Mouse (Mus musculus) limb, embryonic 13.5 days (tissue): ENCODE measurements at regions not wholly inside any gene's neighbourhood (a gene's known extent, or its start where the extent isn't known, plus 50 kb on each side); places are given as distances from the start of the nearest gene placed in this dataset.
"Not testable (repeated sequence)": the region's sequence is repeated elsewhere in the genome, so short reads cannot be mapped to it uniquely, and the experiment has no call there.

Experiments used
- ATAC-seq: fragments of 200-750 bp; cut with Nextera tagmentation; 2 replicates; pipeline ENCODE4 v1.8.0; 2017; ENCODE audit warnings: low read depth, moderate number of reproducible peaks, moderate TSS enrichment; ENCODE audit not compliant: low FRiP score
- H3K27ac ChIP-seq: fragments of 300-500 bp; sonication (generic); 2 replicates; pipeline ENCODE4 v1.5.1; 2015; ENCODE audit warnings: inconsistent platforms, mild to moderate bottlenecking, moderate library complexity
- H3K27me3 ChIP-seq: fragments of 300-500 bp; sonication (generic); 2 replicates; pipeline ENCODE4 v1.6.1; 2015; ENCODE audit warnings: mild to moderate bottlenecking, inconsistent platforms
- H3K36me3 ChIP-seq: fragments of 300-500 bp; sonication (generic); 2 replicates; pipeline ENCODE4 v1.6.1; 2015; ENCODE audit warnings: inconsistent platforms, mild to moderate bottlenecking, moderate library complexity
- H3K4me1 ChIP-seq: fragments of 300-500 bp; sonication (generic); 2 replicates; pipeline ENCODE4 v1.6.1; 2015; ENCODE audit warnings: inconsistent platforms
- H3K4me2 ChIP-seq: fragments of 300-500 bp; sonication (generic); replicated peaks from 2 replicates; pipeline ENCODE4 v1.6.1; 2015; ENCODE audit warnings: inconsistent platforms, mild to moderate bottlenecking, moderate library complexity
- H3K4me3 ChIP-seq: fragments of 300-500 bp; sonication (generic); 2 replicates; pipeline ENCODE4 v1.5.1; 2015; ENCODE audit warnings: moderate library complexity, mild to moderate bottlenecking, inconsistent platforms
- H3K9ac ChIP-seq: fragments of 300-500 bp; sonication (generic); 2 replicates; pipeline ENCODE4 v1.6.1; 2015; ENCODE audit warnings: mild to moderate bottlenecking, inconsistent platforms
- H3K9me3 ChIP-seq: fragments of 300-500 bp; sonication (generic); 2 replicates; pipeline ENCODE4 v1.6.1; 2016; ENCODE audit warnings: inconsistent platforms
- WGBS: fragments of 180-500 bp; shearing (Covaris S2); methylation state at CpG from one replicate; pipeline ENCODE4 v1.1.7; 2015; 5-methylcytosine and 5-hydroxymethylcytosine counted together

- H3K27me3 ChIP-seq, H3K9me3 ChIP-seq, H3K9ac ChIP-seq, H3K4me1 ChIP-seq, ATAC-seq, H3K4me3 ChIP-seq, H3K36me3 ChIP-seq, H3K4me2 ChIP-seq, H3K27ac ChIP-seq: not testable (repeated sequence)
- 80% methylated on average over 2 of the region's 2 CpGs for WGBS
Measured at GRCm38 (mm10) chr9:6845281-6845680, 339.0 kb downstream of the Dync2h1 start.

DNA sequence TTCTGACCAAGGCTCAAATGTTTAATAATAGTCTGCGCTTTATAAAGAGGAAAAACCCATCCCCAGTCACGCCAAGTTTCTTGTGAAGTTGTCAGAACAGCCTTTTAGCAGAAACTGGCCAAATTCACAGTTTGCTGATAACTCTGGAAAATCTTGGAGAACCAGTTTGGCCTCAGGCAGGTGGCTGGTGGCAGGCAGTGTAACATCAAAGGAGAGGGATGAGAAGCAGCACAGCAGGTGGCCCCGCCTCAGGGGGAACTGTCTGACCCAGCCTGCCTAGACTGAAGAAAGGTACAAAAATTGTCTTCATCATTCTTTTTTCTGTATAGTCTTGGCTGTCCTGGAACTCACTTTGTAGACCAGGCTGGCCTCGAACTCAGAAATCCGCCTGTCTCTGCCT, 349.3 kb downstream of the Dync2h1 start:
- WGBS = 75% methylated on average over 5 of the region's 5 CpGs
- H3K4me1 ChIP-seq, H3K4me3 ChIP-seq: not testable (repeated sequence)

GRCm38 (mm10) chr9:6834470-6834869, 349.8 kb downstream of the Dync2h1 start:
- ATAC-seq = no peak

More for the DNA sequence above, 349.3 kb downstream of the Dync2h1 start:
- H3K9me3 ChIP-seq, H3K36me3 ChIP-seq, H3K9ac ChIP-seq, ATAC-seq, H3K27me3 ChIP-seq, H3K4me2 ChIP-seq, H3K27ac ChIP-seq: not testable (repeated sequence)

DNA sequence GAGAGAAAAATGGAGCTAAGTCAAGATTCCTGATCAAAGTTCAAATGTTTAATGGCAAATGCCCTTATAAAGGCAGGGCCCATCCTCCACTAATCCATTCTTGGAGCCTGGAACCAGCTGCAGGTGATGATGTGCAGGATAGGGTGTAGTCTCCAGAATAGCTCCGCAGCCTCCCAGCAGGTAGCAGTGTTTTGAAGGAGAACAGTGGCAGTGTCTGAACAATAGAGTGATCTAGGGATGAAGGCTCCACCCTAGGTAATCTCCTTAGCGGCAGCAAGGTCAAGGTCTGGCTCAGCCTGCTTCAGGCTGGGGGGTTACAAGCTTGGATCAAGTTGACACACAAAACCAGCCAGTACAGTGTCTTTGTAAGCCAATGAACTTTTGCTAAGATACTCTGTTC, 351.4 kb downstream of the Dync2h1 start:
- Histone ChIP-seq H3K4me3 (no peak overlapping the region), H3K4me2 (no peak overlapping the region)
- 69% methylated on average over 2 of the region's 2 CpGs for WGBS

More at GRCm38 (mm10) chr9:6834470-6834869, 349.8 kb downstream of the Dync2h1 start:
- no peak overlapping the region for H3K4me2 ChIP-seq
- no peaks in the 10 kb centered on the region for H3K9me3 ChIP-seq
- no peak overlapping the region for H3K4me3 ChIP-seq
- H3K9ac ChIP-seq = no peak overlapping the region
- no peak overlapping the region for H3K27ac ChIP-seq
- no peaks in the 10 kb centered on the region for H3K36me3 ChIP-seq
- no peaks in the 10 kb centered on the region for H3K4me1 ChIP-seq
- WGBS = 63% methylated on average over 5 of the region's 5 CpGs
- no peaks in the 10 kb centered on the region for H3K27me3 ChIP-seq

DNA sequence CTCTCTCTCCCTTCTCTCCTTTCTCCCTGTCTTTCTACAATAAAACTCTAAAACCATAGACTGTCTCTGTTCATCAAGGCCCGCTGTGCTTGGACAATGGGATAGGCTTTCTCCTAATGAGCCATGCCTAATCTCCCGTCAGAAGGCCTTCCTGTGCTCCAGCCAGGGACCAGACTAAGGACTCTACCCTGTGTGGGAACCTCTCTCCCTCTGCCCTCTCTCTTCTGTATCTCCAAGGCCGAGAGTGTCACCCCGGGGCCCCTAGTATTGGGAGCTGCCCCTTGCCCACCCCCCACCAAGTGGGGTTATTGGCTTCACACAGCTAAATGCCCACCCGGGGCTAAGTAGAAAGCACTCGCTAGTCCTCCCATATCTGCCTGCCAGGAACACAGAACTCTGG, 352.6 kb downstream of the Dync2h1 start:
- ATAC-seq, H3K27me3 ChIP-seq, H3K27ac ChIP-seq, H3K9ac ChIP-seq, H3K9me3 ChIP-seq, H3K36me3 ChIP-seq, H3K4me1 ChIP-seq, H3K4me2 ChIP-seq, H3K4me3 ChIP-seq: not testable (repeated sequence)
- 87% methylated on average over 6 of the region's 6 CpGs for WGBS

More for the DNA sequence above, 351.4 kb downstream of the Dync2h1 start:
- Histone ChIP-seq H3K27ac (no peak overlapping the region), H3K4me1 (no peaks in the 10 kb centered on the region), H3K27me3 (no peaks in the 10 kb centered on the region), H3K9me3 (no peaks in the 10 kb centered on the region), H3K9ac (no peak overlapping the region), H3K36me3 (no peaks in the 10 kb centered on the region)
- ATAC-seq = no peak

DNA sequence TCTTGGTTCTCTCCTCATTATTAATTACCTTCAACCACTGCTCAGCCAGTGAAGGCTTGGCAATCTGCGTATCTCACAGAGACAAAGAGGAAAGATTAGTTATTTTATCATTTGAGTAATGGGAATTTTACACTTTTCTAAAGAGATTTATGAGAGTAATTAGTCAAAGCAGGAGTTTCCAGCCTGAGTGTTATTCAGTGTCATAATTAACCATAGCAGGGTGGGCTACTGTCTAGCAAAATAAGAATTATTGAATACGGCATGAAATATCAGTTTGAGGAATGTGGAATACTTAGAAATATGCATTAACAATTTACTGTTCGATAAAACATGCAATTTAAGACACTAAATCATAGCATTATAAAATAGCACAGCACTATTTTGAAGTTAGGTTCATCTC, 357.7 kb downstream of the Dync2h1 start:
- H3K9ac ChIP-seq = no peak overlapping the region
- H3K27ac ChIP-seq = no peak overlapping the region
- no peaks in the 10 kb centered on the region for H3K36me3 ChIP-seq
- 79% methylated on average over 3 of the region's 3 CpGs for WGBS
- no peak overlapping the region for H3K4me2 ChIP-seq
- no peaks in the 10 kb centered on the region for H3K9me3 ChIP-seq
- H3K4me1 ChIP-seq = no peaks in the 10 kb centered on the region
- ATAC-seq = no peak
- no peak overlapping the region for H3K4me3 ChIP-seq
- H3K27me3 ChIP-seq = no peaks in the 10 kb centered on the region

DNA sequence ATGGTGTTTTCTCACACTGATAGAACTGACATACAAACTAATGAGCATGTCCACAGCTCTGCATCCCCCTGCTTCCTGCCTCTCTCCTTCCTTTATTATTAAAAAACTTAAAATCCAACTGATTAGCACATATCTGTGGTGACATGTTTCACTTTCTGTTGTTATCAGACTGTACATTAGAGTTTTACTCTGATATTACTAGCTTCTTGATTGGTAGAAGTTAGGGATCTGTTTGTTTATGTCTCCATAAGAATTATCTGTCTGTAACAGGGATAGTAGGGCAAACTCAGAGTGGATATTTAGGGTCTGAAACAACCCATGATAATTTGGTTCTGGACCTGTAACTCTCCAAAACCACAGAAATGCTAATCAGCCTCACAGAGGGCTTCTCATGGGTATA, 358.6 kb downstream of the Dync2h1 start:
- ATAC-seq = no peak
- H3K9ac ChIP-seq = no peak overlapping the region
- no peaks in the 10 kb centered on the region for H3K27me3 ChIP-seq
- H3K4me2 ChIP-seq = no peak overlapping the region
- no peak overlapping the region for H3K27ac ChIP-seq
- H3K36me3 ChIP-seq = no peaks in the 10 kb centered on the region
- H3K9me3 ChIP-seq = no peaks in the 10 kb centered on the region
- no peak overlapping the region for H3K4me3 ChIP-seq
- no peaks in the 10 kb centered on the region for H3K4me1 ChIP-seq

DNA sequence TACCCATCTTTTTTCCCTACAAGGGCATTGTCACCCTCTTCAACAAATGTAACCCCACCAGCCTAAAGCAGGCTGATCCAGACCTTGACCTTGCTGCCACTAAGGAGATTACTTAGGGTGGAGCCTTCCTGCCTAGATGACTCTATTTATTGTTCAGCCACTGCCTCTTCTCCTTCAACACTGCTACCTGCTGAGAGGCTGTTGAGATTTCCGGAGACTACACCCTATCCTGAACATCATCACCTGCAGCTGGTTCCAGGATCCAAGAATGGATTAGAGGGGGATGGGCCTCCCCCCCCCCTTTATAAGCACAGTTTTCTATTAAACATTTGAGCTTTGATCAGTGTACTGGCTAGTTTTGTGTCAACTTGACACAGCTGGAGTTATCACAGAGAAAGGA, 360.3 kb downstream of the Dync2h1 start:
- not testable (repeated sequence) for H3K4me1 ChIP-seq, ATAC-seq, H3K9me3 ChIP-seq, H3K4me3 ChIP-seq, H3K36me3 ChIP-seq, H3K4me2 ChIP-seq, H3K9ac ChIP-seq, H3K27ac ChIP-seq, H3K27me3 ChIP-seq
- WGBS = 71% methylated on average over 1 of the region's 1 CpGs

DNA sequence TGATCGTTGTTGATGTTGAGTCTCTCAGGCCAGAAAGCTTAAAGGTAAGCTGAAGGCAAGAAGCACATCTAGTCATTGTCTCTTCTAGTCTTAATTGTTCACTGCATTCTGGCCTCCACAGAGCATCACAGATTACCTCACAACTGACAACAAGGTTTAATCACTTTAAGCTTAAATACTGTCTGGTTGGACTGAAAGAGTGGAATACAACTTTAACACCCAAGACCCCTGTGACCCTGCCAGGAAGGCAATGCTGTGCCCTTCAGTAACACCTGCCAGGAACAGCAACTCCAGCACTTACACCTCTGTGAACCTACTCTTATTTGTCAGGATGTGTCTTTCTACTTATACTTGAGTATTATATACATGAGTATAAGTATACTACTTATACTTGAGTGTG, 360.7 kb downstream of the Dync2h1 start:
- ATAC-seq = no peak
- Histone ChIP-seq H3K4me1 (no peaks in the 10 kb centered on the region), H3K4me3 (no peak overlapping the region), H3K9me3 (no peaks in the 10 kb centered on the region), H3K9ac (no peak overlapping the region), H3K36me3 (no peaks in the 10 kb centered on the region), H3K4me2 (no peak overlapping the region), H3K27me3 (no peaks in the 10 kb centered on the region), H3K27ac (no peak overlapping the region)
- WGBS = 81% methylated on average over 1 of the region's 1 CpGs

DNA sequence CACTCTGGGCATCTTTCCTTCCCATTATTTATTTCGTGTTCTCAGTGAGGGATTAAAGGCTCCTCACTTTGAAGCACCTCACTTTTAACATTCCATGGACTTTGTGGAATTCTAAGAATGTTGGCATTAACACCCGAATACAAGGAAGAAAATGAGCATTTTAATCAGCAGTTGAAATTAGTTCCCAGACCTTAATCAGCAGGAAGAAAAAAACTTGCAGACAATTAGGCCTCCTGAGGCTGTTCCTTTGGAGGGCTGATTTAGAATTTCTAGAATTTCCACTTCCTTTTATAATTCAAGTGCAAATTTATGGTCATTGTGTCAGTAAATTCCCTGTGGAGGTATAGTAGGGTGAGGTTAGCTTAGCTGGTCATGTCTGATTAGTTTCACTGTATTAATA, 407.6 kb downstream of the Dync2h1 start:
- Histone ChIP-seq H3K36me3 (no peaks in the 10 kb centered on the region), H3K4me1 (no peaks in the 10 kb centered on the region), H3K4me3 (no peak overlapping the region), H3K27ac (no peak overlapping the region), H3K9me3 (no peaks in the 10 kb centered on the region), H3K4me2 (no peak overlapping the region), H3K27me3 (no peaks in the 10 kb centered on the region), H3K9ac (no peak overlapping the region)
- 37% methylated on average over 2 of the region's 2 CpGs for WGBS
- ATAC-seq = no peak

DNA sequence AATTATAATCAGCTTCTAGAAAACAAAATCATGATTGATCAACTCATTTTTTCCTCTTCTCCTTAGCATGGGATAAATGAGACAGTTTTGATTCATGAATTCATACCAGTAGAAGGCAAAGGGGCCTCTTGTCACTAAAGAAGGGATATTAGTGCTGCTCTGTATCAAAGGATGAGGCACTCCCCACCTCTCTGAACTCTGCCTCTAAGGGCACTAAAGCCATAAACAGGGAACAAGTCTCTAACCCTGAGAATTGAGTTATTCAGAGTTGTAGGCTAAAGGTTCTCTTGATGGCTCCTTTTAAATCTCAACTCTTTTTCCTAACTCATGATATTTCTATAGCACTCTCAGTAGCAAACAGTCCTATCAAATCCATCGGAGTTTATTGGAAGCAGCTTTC, 442.8 kb downstream of the Dync2h1 start:
- Histone ChIP-seq H3K4me1 (no peaks in the 10 kb centered on the region), H3K27me3 (no peaks in the 10 kb centered on the region), H3K4me3 (no peak overlapping the region), H3K36me3 (no peaks in the 10 kb centered on the region), H3K4me2 (no peak overlapping the region), H3K9me3 (no peaks in the 10 kb centered on the region), H3K27ac (no peak overlapping the region), H3K9ac (no peak overlapping the region)
- 87% methylated on average over 1 of the region's 1 CpGs for WGBS
- no peak for ATAC-seq

- H3K27ac ChIP-seq = no peak overlapping the region
- WGBS = 89% methylated on average over 1 of the region's 1 CpGs
- no peaks in the 10 kb centered on the region for H3K36me3 ChIP-seq
- no peak overlapping the region for H3K4me3 ChIP-seq
- H3K9me3 ChIP-seq = no peaks in the 10 kb centered on the region
- no peak overlapping the region for H3K4me2 ChIP-seq
- no peaks in the 10 kb centered on the region for H3K4me1 ChIP-seq
- H3K9ac ChIP-seq = no peak overlapping the region
- no peaks in the 10 kb centered on the region for H3K27me3 ChIP-seq
- ATAC-seq = no peak
Measured at GRCm38 (mm10) chr9:6736411-6736810, 447.8 kb downstream of the Dync2h1 start.

DNA sequence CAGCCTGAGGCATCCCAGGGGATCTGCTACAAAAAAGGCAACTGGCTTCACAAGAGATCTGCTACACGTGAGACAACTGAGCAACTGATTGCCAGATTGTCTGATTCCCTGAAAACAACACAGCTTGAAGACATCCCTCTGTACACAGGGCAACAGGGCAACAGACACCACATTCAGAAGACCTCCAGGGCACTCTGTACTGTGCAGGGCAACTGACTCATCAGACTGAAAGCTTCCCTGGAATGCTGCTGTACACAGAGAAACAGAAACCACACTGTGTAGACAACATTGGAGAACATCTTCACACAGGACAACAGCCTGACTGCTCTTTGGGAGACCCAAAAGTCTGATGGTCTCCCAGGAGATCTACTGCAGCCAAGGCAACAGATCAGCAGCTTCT, 456.8 kb upstream of the Ddi1 start:
- H3K4me1 ChIP-seq = no peaks in the 10 kb centered on the region
- H3K4me3 ChIP-seq = no peak overlapping the region
- H3K27ac ChIP-seq = no peak overlapping the region
- H3K9ac ChIP-seq = no peak overlapping the region
- no peaks in the 10 kb centered on the region for H3K36me3 ChIP-seq
- no peaks in the 10 kb centered on the region for H3K27me3 ChIP-seq
- H3K9me3 ChIP-seq = no peaks in the 10 kb centered on the region
- 42% methylated on average over 1 of the region's 1 CpGs for WGBS
- H3K4me2 ChIP-seq = no peak overlapping the region
- no peak for ATAC-seq
